ENCODE assay signal across 9 mouse cellular contexts in the genomic region with DNA sequence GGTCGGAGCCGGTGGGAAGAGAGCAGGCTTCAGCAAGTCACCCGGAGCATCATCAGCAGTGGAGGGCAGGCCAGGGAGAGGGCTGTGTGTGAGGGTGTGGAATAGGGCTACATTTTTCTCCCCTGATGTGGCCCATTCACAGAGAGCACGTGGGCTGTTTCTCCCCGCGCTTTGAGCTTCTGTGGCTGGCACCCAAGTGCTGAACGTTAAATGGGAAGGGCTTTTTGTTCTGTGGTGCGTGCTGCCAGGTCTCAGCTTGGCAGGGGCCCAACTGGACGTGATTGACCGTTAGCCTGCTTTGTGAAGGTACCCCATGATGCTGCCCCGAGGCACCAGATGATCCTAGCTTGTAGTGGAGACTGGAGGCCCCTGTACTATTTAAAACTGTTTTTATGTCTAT. TPM values are rescaled to one million over a fixed set of nuclear protein-coding genes. Genes with fewer than 3 reads are reported as not detected.
DNase-seq lines count a peak whose midpoint lies in the region; ATAC-seq lines count a peak whose summit lies in the region.
"Had no signal": no experiment of that assay in that cellular context is flagged by ENCODE, and none has a peak within 500 bp of the region (broad histone marks: within the 10 kb centered on the region; RNA-seq: fewer than 3 reads in every experiment).

No protein-coding gene starts in this region.

- no peaks in the 10 kb centered on the region for H3K27me3 ChIP-seq in kidney, embryonic 14.5 days (ENCODE audit: control insufficient read depth, insufficient read depth, low read length)

- no peak overlapping the region for H3K27ac ChIP-seq in kidney, embryonic 14.5 days (ENCODE audit: low read depth, low read length)

- ATAC-seq in kidney, embryonic 14.5 days (ENCODE audit: low FRiP score, low TSS enrichment): no peak
- ATAC-seq: intestine, postnatal 0 days had no signal

- H3K9ac ChIP-seq in kidney, embryonic 14.5 days (ENCODE audit: low read depth, low read length): no peak overlapping the region

- peaks cover 66% of the 10 kb centered on the region for H3K36me3 ChIP-seq in kidney, embryonic 14.5 days (ENCODE audit: control insufficient read depth, insufficient read depth, low read length)

- 90% methylated on average over 11 of the region's 11 CpGs for WGBS in kidney, embryonic 14.5 days

- no peak overlapping the region for H3K4me2 ChIP-seq in kidney, embryonic 14.5 days (replicated peaks; ENCODE audit: low read depth, low read length)

- H3K4me3 ChIP-seq in kidney, embryonic 14.5 days (ENCODE audit: low read length): no peak overlapping the region

- peaks cover 19% of the 10 kb centered on the region for H3K4me1 ChIP-seq in kidney, embryonic 14.5 days (ENCODE audit: control insufficient read depth, insufficient read depth, low read length)

- peak; percentile 73 for DNase-seq in adrenal gland, postnatal 10 days
- no peak for DNase-seq in adrenal gland, adult 8-10 months
- DNase-seq in kidney, postnatal 14 days: peak; percentile 56
- DNase-seq in urinary bladder, postnatal 14 days (ENCODE audit: low spot score): peak; percentile 48
- no peak for DNase-seq in urinary bladder, adult 2 months (ENCODE audit: low spot score)
- peak; percentile 49 for DNase-seq in testis, postnatal 14 days (ENCODE audit: low spot score)
- no peak for DNase-seq in cerebellum, adult 11 months

- H3K9me3 ChIP-seq in kidney, embryonic 14.5 days (ENCODE audit: control insufficient read depth, low read length): no peaks in the 10 kb centered on the region

RNA-seq across cellular contexts. Expression of gene Slc6a6, which starts 48.3 kb away (rescaled TPM):
- total RNA-seq in adrenal gland, postnatal 10 days (2021): 100 to 1,000 TPM; 175 to 205 TPM
- 100 to 1,000 TPM; 468 to 562 (median 518) TPM for total RNA-seq in adrenal gland, adult 8-10 months (2022)
- polyA plus RNA-seq in kidney, embryonic 14.5 days (2014; fragmentation: Nextera tagmentation; extraction: Ambion mirVana): 51.7 and 95.1 TPM in 2 replicates
- polyA plus RNA-seq in urinary bladder, adult 2 months (2012; rRNA removed): 55.0 and 73.2 TPM in 2 replicates

Comparison
In these comparisons a context has a peak if more than half of its experiments do, and no peak if none do; other contexts are left out.
1. DNase-seq: peak in adrenal gland, postnatal 10 days (single experiment), kidney, postnatal 14 days (single experiment), urinary bladder, postnatal 14 days (single experiment) and testis, postnatal 14 days (single experiment); none in adrenal gland, adult 8-10 months (single experiment), urinary bladder, adult 2 months (single experiment) and cerebellum, adult 11 months (single experiment).